Mouse (Mus musculus): ENCODE results near the gene Olfr1000.

Olfr1000 gene

GRCm38 (mm10) chr2:85611803-85612202, at the start of gene Olfr1000:
Gene Olfr1000, minus strand, starts transcription at chr2:85611903.
- in situ Hi-C loops (cut with MboI; ENCODE audit: unreplicated experiment in 2 of 2) = no loop called here

GRCm38 (mm10) chr2:85650604-85651003, 38.9 kb upstream of the Olfr1000 start, which contains the start of gene Olfr1002:
Gene Olfr1002, minus strand, starts transcription at chr2:85650704.
- in situ Hi-C loops (cut with MboI; ENCODE audit: unreplicated experiment in 2 of 2) = no loop called here

GRCm38 (mm10) chr2:85588648-85589047, 23.1 kb downstream of the Olfr1000 start, which contains the start of gene Olfr998:
Gene Olfr998, plus strand, starts transcription at chr2:85588948.
- in situ Hi-C loops (cut with MboI; ENCODE audit: unreplicated experiment in 2 of 2) = loop anchor here in 1 of 2 experiments (25.0 kb wide), 1 partner anchor 1676 kb away; no protein-coding TSS in a partner anchor

GRCm38 (mm10) chr2:85578915-85579314, 32.8 kb downstream of the Olfr1000 start, which contains the start of gene Olfr996:
Gene Olfr996, plus strand, starts transcription at chr2:85579215.
- in situ Hi-C loops (cut with MboI; ENCODE audit: unreplicated experiment in 2 of 2) = loop anchor here in 1 of 2 experiments (25.0 kb wide), 1 partner anchor 1667 kb away; no protein-coding TSS in a partner anchor

GRCm38 (mm10) chr2:85561187-85561586, 50.5 kb downstream of the Olfr1000 start:
- in situ Hi-C loops (cut with MboI; ENCODE audit: unreplicated experiment in 2 of 2) = loop anchor here (5.0 to 25.0 kb wide), 6 partner anchors 316 to 1109 kb away; no protein-coding TSS in a partner anchor

GRCm38 (mm10) chr2:85560226-85560625, 51.5 kb downstream of the Olfr1000 start:
- in situ Hi-C loops (cut with MboI; ENCODE audit: unreplicated experiment in 2 of 2) = loop anchor here (5.0 to 25.0 kb wide), 6 partner anchors 315 to 1108 kb away; no protein-coding TSS in a partner anchor

Data from v-Abl transformed pro-B cells (cell line).